Mouse (Mus musculus) left cerebral cortex, adult 9 months (tissue): ENCODE data around the gene Mrpl46.

Source experiments
- DNase-seq, 2 experiments: peaks; one replicate each; pipeline ENCODE4 v3.0.0; 2022; ENCODE audit warnings: low spot score in 2 of 2

The Mrpl46 gene

GRCm38 (mm10) chr7:78782639-78783581, at the start of gene Mrpl46, which contains the start of gene Mrps11:
Gene Mrpl46, minus strand, starts transcription at chr7:78783531.
Gene Mrps11, plus strand, starts transcription at chr7:78783119.
- DNase-seq, result peak; percentile 52 to 84

GRCm38 (mm10) chr7:78827749-78828362, 44.5 kb upstream of the Mrpl46 start:
- DNase-seq, result no peak

- DNase-seq, result no peak
These were observed 43.5 kb upstream of the Mrpl46 start for GRCm38 (mm10) chr7:78826682-78827385.

- DNase-seq, result no peak
These were observed 35.0 kb upstream of the Mrpl46 start for GRCm38 (mm10) chr7:78818336-78818735.

GRCm38 (mm10) chr7:78814766-78815165, 31.4 kb upstream of the Mrpl46 start:
- DNase-seq, result no peak

DNA sequence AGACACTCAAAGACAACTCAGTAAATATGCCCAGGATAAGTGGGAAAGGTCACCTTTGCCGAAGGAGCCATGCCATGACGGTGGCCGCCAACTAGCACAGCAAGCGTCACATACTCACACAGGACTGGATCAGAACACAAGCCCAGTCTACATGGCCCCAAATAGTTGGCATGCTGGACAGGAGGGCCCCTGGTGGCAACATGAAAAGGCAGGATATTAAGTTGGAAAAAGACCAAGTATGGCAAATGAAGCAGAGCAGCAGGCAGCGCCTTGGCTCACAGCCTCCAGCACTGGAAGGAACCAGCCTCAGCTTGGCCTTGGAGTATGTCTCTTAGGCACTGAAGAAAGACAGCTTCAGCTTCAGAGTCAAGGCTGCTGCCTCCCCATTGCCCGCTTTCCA, 30.5 kb upstream of the Mrpl46 start:
- DNase-seq, result no peak

DNA sequence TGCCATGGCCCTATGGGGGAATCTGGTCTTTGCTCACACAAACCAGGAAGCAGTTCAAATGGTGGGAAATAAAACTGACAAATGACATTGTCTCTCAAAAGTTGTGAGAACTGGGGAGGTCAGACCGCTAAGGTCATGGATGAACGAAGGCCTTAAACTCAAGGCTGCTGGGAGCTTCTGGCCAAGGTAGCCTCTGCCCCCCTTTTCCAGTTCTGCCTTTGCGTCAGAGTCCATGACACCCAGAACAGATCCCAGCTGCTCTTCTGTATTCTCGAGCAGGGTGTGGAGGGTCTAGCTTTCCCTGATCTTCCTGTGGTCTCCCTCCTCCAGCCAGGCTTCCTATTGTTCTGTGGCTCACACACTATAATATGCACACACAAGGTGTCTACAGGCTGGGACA, 23.9 kb upstream of the Mrpl46 start:
- DNase-seq, result no peak

- no peak for DNase-seq
These were observed 20.5 kb upstream of the Mrpl46 start for GRCm38 (mm10) chr7:78803841-78804240.

DNA sequence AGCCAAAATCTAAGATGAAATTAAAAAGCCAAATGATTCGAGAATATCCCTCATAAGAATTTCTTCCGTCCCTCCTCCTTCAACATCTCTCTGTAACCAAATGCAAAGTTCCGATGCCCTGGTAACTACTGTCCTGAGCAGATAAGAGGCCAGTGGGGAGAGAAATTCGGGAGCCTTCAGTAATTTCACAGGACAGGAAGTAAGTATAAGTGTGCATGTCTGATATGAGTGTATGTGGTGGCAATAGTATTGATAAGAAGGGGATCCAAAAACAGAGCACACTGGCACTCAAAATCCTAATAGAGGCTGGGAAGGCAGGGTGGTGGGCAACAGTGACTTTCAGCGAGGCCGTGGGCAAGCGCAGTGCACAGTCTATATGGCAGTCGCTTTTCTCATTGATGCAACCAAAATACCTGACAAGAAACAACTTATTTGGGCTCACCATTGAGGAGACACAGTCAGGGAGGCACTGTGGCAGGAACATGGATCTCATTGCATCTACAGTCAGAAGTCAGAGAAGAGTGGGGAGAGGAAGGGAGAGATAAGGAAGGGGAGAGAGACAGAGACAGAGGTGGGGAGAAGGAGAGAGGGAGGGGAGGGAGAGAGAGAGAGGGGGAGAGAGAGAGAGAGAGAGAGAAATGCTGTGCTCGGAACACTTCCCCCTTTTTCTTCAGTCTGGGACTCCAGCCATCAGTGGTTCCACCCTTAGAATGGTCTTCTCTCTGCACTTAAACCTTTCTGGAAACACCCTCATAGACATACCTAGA, 16.6 kb upstream of the Mrpl46 start:
- no peak for DNase-seq

DNA sequence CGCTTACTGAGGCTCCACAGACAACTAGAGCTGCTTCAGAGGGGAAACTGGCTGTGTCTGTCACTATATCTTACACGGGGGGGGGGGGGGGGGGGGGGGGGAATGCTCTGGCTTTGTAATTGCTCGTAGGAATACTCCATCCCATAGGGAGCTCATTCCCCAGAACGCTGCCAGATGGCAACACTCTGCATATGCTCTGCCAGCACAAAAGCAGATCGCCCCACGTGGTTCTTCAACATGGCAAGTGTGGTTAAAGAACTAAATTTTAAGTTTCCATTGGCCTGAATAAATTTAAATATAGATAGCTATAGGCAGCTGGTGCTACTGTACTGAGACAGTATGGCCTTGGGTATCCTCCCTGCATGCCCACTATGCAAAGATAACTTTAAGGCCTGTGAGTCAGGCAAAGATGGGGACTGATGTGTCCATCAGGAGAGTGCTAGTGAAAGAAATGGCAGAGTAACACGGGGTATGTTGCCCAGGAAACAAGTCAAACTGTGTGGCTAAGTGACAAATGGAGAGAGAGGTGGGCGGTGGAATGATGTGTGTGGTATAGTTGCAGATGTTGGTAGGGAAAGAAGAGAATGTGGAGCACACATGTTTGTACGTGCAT, 14.6 kb upstream of the Mrpl46 start:
- peak; percentile 42 to 80 for DNase-seq

DNA sequence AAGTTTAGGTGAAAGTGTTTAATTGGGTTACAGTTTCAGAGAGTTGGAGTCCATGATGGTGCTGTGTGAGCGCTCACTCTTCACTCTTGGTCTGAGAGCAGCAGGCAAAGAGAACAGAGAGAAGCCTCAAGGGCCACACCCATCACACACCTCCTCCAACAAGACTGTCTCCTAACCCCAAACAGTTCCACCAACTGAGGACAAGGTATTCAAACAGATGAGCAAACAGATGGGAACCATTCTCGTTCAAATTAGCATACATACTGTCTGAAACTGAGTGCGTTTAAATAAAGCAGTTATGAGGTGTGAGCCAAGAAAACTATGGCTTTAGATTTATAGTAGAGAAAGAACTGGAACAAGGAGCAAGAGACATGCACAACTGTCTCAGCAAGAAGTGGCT, 13.3 kb upstream of the Mrpl46 start:
- DNase-seq, result peak; percentile 50 to 60

- DNase-seq, result no peak
These were observed 11.3 kb upstream of the Mrpl46 start for GRCm38 (mm10) chr7:78794571-78795092.

DNA sequence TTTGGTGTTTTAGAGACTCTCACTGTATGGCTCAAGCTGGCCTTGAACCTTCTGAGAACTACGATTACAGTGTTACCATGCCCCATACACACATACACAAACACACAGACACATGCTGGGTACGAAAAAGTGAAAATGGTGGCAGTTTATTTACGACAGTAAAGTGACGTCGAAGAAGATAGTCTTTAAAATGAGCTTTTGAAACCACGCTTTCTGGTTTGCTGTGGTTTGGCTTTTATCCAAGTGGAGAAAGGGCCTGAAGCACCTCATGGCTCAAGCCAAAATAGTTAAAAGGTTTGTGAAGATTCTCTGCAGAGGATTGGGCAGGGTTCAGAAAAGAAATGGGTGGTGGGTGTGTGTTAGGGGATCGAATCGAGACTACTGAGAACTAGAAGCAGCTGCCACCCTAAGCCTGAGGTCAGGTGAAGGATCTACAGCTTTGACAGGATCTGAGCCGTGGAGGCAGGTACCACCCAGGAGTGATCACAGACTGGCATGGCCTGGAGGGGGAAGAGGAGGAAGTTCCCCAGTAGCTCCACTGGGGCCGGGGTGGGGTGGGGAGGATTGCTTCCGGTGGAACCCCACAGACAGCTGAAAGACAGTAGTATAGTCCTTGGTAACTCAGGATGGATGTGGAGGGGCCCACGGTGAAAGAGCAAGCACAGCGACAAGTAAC, 10.7 kb upstream of the Mrpl46 start:
- DNase-seq, result no peak

DNA sequence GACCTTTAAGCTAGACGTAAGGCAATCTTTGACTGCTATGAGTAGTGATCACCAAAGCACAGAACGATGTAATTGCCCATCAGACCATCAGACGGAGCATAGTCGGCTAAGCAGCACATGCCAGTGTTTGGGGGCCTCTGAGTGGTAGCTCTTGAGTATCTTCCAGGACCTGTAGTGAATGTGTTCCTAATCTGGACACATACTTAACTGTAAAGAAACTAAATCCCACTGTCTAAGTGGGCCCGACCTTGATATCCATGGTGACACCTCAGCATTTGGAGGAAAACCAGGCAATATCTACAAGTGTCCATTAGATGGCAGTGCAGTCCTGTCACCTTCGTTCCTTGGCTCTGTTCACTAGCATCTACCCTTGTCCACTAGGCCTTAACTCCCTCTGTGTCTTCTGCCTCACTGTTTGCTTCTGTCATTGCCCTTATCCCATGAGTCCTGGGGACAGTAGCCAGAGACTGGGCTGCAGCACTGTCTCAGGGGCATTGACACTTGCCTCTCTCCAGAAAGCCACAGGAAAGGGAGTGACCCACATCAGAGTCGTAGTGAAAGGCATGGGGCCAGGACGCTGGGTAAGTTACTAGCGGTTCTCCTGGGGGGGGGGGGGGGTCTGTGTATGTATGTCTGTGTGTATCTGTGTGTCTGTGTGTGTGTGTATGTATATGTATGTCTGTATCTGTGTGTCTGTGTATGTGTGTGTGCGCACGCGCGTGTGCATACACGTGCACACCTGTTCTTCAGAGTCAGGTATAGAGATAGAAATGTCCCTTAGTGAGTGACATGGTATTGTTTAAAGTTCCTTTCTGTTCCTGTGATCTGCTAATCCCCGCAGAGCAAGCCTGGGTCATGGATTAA, 8.3 kb upstream of the Mrpl46 start:
- peak in 1 of 2 experiments; percentile 70 for DNase-seq

DNA sequence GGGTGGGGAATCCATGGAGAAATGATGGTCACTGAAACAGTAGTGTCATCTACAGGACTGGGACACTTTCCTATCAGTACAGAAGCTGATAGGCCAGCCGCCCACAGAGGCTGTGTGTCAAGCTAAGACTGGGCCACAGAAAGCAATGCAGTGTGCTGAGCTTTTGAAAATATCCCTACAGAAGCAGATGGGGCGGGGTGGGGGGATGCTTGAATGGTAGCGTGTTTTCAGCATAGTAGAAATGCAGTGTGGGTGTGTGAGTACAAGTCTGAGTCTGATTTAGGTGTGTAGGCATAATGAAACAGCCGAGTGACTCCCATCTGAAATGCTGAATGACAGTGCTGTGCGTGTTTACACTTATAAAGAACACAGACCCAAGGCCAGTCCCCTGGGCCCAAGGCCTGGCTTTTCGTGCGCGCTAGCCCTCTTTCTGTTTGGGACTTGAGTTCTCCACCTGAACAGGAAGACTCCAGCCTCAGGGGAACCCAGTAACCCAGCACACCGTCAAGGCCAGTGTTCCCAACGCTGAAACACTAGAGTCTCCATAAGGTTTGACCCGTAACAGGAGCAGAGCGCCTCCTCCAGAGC, 4.6 kb upstream of the Mrpl46 start:
- peak in 1 of 2 experiments; percentile 42 for DNase-seq

GRCm38 (mm10) chr7:78785906-78786305, 2.6 kb upstream of the Mrpl46 start:
- no peak for DNase-seq

DNA sequence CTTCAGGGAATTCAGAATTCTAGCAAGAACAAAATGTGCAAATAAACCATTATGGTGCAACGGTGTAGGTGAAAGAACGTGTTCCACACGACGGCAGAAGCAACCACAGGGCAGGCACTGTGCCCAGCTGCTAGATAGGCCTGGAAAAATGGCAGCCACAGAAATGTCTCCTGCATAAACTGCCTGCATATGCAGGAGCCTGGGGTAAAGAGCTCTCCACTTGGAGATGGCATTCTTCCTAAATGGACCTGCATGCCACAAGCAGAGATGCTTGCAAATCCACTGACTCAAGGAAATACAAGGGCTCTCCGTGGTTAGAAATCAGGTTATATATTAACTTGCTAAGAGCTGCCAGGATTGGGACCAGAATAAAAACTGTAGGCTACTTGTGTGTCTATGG, 4.6 kb downstream of the Mrpl46 start:
- no peak for DNase-seq

GRCm38 (mm10) chr7:78770936-78771335, 12.4 kb downstream of the Mrpl46 start:
- DNase-seq, result no peak

DNA sequence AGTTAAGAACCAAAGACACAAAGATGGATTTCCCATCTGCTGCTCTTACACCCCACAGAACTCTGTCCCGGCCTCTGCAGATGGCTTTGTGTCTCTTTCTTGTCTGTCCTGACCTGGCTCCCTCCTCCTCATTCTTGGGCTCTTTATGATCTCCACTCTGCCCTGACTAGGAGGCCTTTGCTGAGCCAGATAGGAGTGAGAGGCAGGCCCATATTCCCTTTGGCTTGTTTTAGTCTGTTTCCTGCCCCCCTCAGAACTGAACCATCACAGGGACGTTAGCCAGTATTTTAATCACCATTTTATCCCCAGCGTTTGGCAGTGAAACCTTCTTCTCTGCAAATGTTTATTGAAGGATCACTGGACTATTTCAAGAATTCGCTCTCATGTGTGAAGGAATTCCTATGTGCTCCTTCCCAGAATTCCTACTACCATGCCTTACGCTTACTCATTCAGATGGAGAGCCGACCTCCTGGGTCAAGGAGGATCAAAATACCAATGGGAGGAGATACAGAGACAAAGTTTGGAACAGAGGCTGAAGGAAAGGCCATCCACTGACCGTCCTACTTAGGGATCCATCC, 14.2 kb downstream of the Mrpl46 start:
- DNase-seq, result no peak
